Mouse (Mus musculus) forebrain, embryonic 15.5 days (tissue): ENCODE measurements around the gene Rcan3. TPM values are rescaled to one million over a fixed set of nuclear protein-coding genes. Genes with fewer than 3 reads are reported as not detected.
A peak's percentile ranks its signal among the peaks of the same experiment; 100 is the strongest.

ENCODE experiments used
- ATAC-seq: fragments of 200-750 bp; cut with Nextera tagmentation; replicated peaks from 2 replicates; pipeline ENCODE4 v1.8.0; 2017; ENCODE audit warnings: mild to moderate bottlenecking, moderate TSS enrichment, moderate library complexity
- H3K27ac ChIP-seq: fragments of 300-500 bp; sonication (generic); replicated peaks from 2 replicates; pipeline ENCODE4 v1.5.1; 2015; ENCODE audit warnings: mild to moderate bottlenecking, inconsistent platforms
- H3K27me3 ChIP-seq: fragments of 300-500 bp; sonication (generic); 2 replicates; pipeline ENCODE4 v1.6.1; 2015; ENCODE audit warnings: inconsistent platforms
- H3K36me3 ChIP-seq: fragments of 300-500 bp; sonication (generic); 2 replicates; pipeline ENCODE4 v1.6.1; 2015; ENCODE audit warnings: mild to moderate bottlenecking, inconsistent platforms
- H3K4me1 ChIP-seq: fragments of 300-500 bp; sonication (generic); 2 replicates; pipeline ENCODE4 v1.6.1; 2015; ENCODE audit warnings: inconsistent platforms
- H3K4me2 ChIP-seq: fragments of 300-500 bp; sonication (generic); replicated peaks from 2 replicates; pipeline ENCODE4 v1.6.1; 2015; ENCODE audit warnings: mild to moderate bottlenecking, inconsistent platforms
- H3K4me3 ChIP-seq: fragments of 300-500 bp; sonication (generic); 2 replicates; pipeline ENCODE4 v1.5.1; 2015; ENCODE audit warnings: mild to moderate bottlenecking, inconsistent platforms
- H3K9ac ChIP-seq: fragments of 300-500 bp; sonication (generic); replicated peaks from 2 replicates; pipeline ENCODE4 v1.6.1; 2015; ENCODE audit warnings: mild to moderate bottlenecking, inconsistent platforms
- H3K9me3 ChIP-seq: fragments of 300-500 bp; sonication (generic); 2 replicates; pipeline ENCODE4 v1.6.1; 2016; ENCODE audit warnings: inconsistent platforms
- WGBS: fragments of 180-500 bp; shearing (Covaris S2); methylation state at CpG from one replicate; pipeline ENCODE4 v1.1.7; 2015; ENCODE audit warnings: mixed read lengths; 5-methylcytosine and 5-hydroxymethylcytosine counted together
- polyA plus RNA-seq: library from polyadenylated mRNA; unstranded; fragments of >200 nt; fragmentation: Nextera tagmentation; extraction: Ambion mirVana; gene quantifications from 2 replicates; pipeline ENCODE4 v1.2.1, GENCODE M21; 2015

The Rcan3 gene
- polyA plus RNA-seq, 1 experiment from 2014 or later, result 27.4 TPM

GRCm38 (mm10) chr4:135406180-135406579, 27.5 kb downstream of the Rcan3 start:
- Histone ChIP-seq H3K4me2 (no peak overlapping the region), H3K4me3 (no peak overlapping the region), H3K27me3 (no peaks in the 10 kb centered on the region), H3K36me3 (no peaks in the 10 kb centered on the region), H3K9ac (no peak overlapping the region), H3K27ac (no peak overlapping the region), H3K4me1 (no peaks in the 10 kb centered on the region), H3K9me3 (no peaks in the 10 kb centered on the region)
- ATAC-seq, result no peak
- WGBS, result 29% methylated on average over 5 of the region's 5 CpGs

GRCm38 (mm10) chr4:135404916-135405315, 28.7 kb downstream of the Rcan3 start:
- no peak overlapping the region for H3K4me3 ChIP-seq
- WGBS, result 91% methylated on average over 2 of the region's 2 CpGs
- no peak for ATAC-seq

GRCm38 (mm10) chr4:135404048-135404447, 29.6 kb downstream of the Rcan3 start:
- Histone ChIP-seq H3K4me2 (no peak overlapping the region), H3K4me1 (no peaks in the 10 kb centered on the region), H3K27me3 (peaks cover 6% of the 10 kb centered on the region; the same call in 1 of the 2 replicates), H3K9me3 (no peaks in the 10 kb centered on the region), H3K36me3 (no peaks in the 10 kb centered on the region), H3K9ac (no peak overlapping the region), H3K4me3 (no peak overlapping the region), H3K27ac (no peak overlapping the region)
- ATAC-seq, result no peak
- 82% methylated on average over 10 of the region's 10 CpGs for WGBS

More at GRCm38 (mm10) chr4:135404916-135405315, 28.7 kb downstream of the Rcan3 start:
- no peaks in the 10 kb centered on the region for H3K9me3 ChIP-seq
- no peaks in the 10 kb centered on the region for H3K36me3 ChIP-seq
- H3K27ac ChIP-seq, result no peak overlapping the region
- H3K4me2 ChIP-seq, result no peak overlapping the region
- no peaks in the 10 kb centered on the region for H3K27me3 ChIP-seq
- no peaks in the 10 kb centered on the region for H3K4me1 ChIP-seq
- no peak overlapping the region for H3K9ac ChIP-seq

- ATAC-seq, result no peak
- Histone ChIP-seq H3K4me3 (no peak overlapping the region), H3K4me2 (no peak overlapping the region), H3K27ac (no peak overlapping the region), H3K4me1 (peaks cover 9% of the 10 kb centered on the region), H3K9me3 (no peaks in the 10 kb centered on the region), H3K36me3 (no peaks in the 10 kb centered on the region), H3K27me3 (peaks cover 22% of the 10 kb centered on the region), H3K9ac (no peak overlapping the region)
- WGBS, result 12% methylated on average over 7 of the region's 7 CpGs
Measured at GRCm38 (mm10) chr4:135401881-135402280, 31.8 kb downstream of the Rcan3 start.

- no peak for ATAC-seq
- H3K36me3 ChIP-seq, result no peaks in the 10 kb centered on the region
- peak within 1 kb of the TSS; percentile 29 for H3K4me3 ChIP-seq
- WGBS, result under 1% methylated on average over 28 of the region's 29 CpGs
- H3K4me1 ChIP-seq, result peaks cover 9% of the 10 kb centered on the region
- no peak within 1 kb of the TSS for H3K9ac ChIP-seq
- H3K27ac ChIP-seq, result no peak within 1 kb of the TSS
- H3K4me2 ChIP-seq, result peak within 1 kb of the TSS; percentile 47
- H3K27me3 ChIP-seq, result peaks cover 32% of the 10 kb centered on the region
- H3K9me3 ChIP-seq, result no peaks in the 10 kb centered on the region
Measured at GRCm38 (mm10) chr4:135397991-135398390, 35.7 kb downstream of the Rcan3 start, which contains the start of gene Ncmap. Gene Ncmap, minus strand, starts transcription at chr4:135398227.

- peak overlapping the region; percentile 47 for H3K4me2 ChIP-seq
- H3K4me3 ChIP-seq, result peak overlapping the region; percentile 29
- H3K9me3 ChIP-seq, result no peaks in the 10 kb centered on the region
- H3K27me3 ChIP-seq, result peaks cover 32% of the 10 kb centered on the region
- no peak overlapping the region for H3K9ac ChIP-seq
- WGBS, result 4% methylated on average over 16 of the region's 16 CpGs
- H3K36me3 ChIP-seq, result no peaks in the 10 kb centered on the region
- peaks cover 9% of the 10 kb centered on the region for H3K4me1 ChIP-seq
- H3K27ac ChIP-seq, result no peak overlapping the region
- ATAC-seq, result no peak
Measured at GRCm38 (mm10) chr4:135397551-135397950, 36.1 kb downstream of the Rcan3 start.

GRCm38 (mm10) chr4:135396303-135396702, 37.4 kb downstream of the Rcan3 start:
- Histone ChIP-seq H3K9ac (no peak overlapping the region), H3K27ac (no peak overlapping the region), H3K4me3 (no peak overlapping the region), H3K9me3 (no peaks in the 10 kb centered on the region), H3K36me3 (no peaks in the 10 kb centered on the region), H3K4me1 (peaks cover 9% of the 10 kb centered on the region), H3K27me3 (peaks cover 32% of the 10 kb centered on the region), H3K4me2 (no peak overlapping the region)
- WGBS, result 93% methylated on average over 5 of the region's 5 CpGs
- no peak for ATAC-seq

GRCm38 (mm10) chr4:135395375-135395774, 38.3 kb downstream of the Rcan3 start:
- no peak overlapping the region for H3K4me3 ChIP-seq
- H3K9ac ChIP-seq, result no peak overlapping the region
- no peaks in the 10 kb centered on the region for H3K9me3 ChIP-seq
- peaks cover 9% of the 10 kb centered on the region for H3K4me1 ChIP-seq
- 88% methylated on average over 4 of the region's 4 CpGs for WGBS
- H3K27ac ChIP-seq, result no peak overlapping the region
- H3K27me3 ChIP-seq, result peaks cover 32% of the 10 kb centered on the region
- no peak for ATAC-seq
- no peak overlapping the region for H3K4me2 ChIP-seq
- H3K36me3 ChIP-seq, result no peaks in the 10 kb centered on the region

- Histone ChIP-seq H3K27me3 (peaks cover 32% of the 10 kb centered on the region), H3K9ac (no peak overlapping the region), H3K4me2 (no peak overlapping the region), H3K4me3 (no peak overlapping the region), H3K4me1 (peaks cover 9% of the 10 kb centered on the region), H3K27ac (no peak overlapping the region), H3K36me3 (no peaks in the 10 kb centered on the region), H3K9me3 (no peaks in the 10 kb centered on the region)
- no peak for ATAC-seq
- 77% methylated on average over 7 of the region's 7 CpGs for WGBS
Measured at GRCm38 (mm10) chr4:135394666-135395065, 39.0 kb downstream of the Rcan3 start.

GRCm38 (mm10) chr4:135393381-135393780, 40.3 kb downstream of the Rcan3 start:
- H3K4me1 ChIP-seq, result peaks cover 8% of the 10 kb centered on the region
- H3K9ac ChIP-seq, result no peak overlapping the region
- ATAC-seq, result no peak
- no peak overlapping the region for H3K27ac ChIP-seq
- no peaks in the 10 kb centered on the region for H3K36me3 ChIP-seq
- H3K4me2 ChIP-seq, result no peak overlapping the region
- H3K9me3 ChIP-seq, result no peaks in the 10 kb centered on the region
- H3K27me3 ChIP-seq, result peaks cover 20% of the 10 kb centered on the region
- no peak overlapping the region for H3K4me3 ChIP-seq
- 79% methylated on average over 6 of the region's 6 CpGs for WGBS

- Histone ChIP-seq H3K4me1 (peaks cover 2% of the 10 kb centered on the region), H3K27ac (no peak overlapping the region), H3K36me3 (no peaks in the 10 kb centered on the region), H3K27me3 (peaks cover 14% of the 10 kb centered on the region), H3K4me3 (no peak overlapping the region), H3K4me2 (no peak overlapping the region), H3K9ac (no peak overlapping the region), H3K9me3 (no peaks in the 10 kb centered on the region)
- ATAC-seq, result no peak
- WGBS, result 85% methylated on average over 3 of the region's 3 CpGs
Measured at GRCm38 (mm10) chr4:135392801-135393200, 40.9 kb downstream of the Rcan3 start.

GRCm38 (mm10) chr4:135391014-135391413, 42.6 kb downstream of the Rcan3 start:
- Histone ChIP-seq H3K9me3 (no peaks in the 10 kb centered on the region), H3K4me2 (no peak overlapping the region), H3K4me3 (no peak overlapping the region), H3K4me1 (no peaks in the 10 kb centered on the region), H3K36me3 (no peaks in the 10 kb centered on the region), H3K27ac (no peak overlapping the region), H3K27me3 (peaks cover 1% of the 10 kb centered on the region; the same call in 1 of the 2 replicates), H3K9ac (no peak overlapping the region)
- ATAC-seq, result no peak
- WGBS, result 62% methylated on average over 6 of the region's 6 CpGs

GRCm38 (mm10) chr4:135385614-135386013, 48.0 kb downstream of the Rcan3 start:
- H3K36me3 ChIP-seq, result no peaks in the 10 kb centered on the region
- 0 out of 2 replicates have a peak, but pooled peaks cover 3% of the 10 kb centered on the region for H3K27me3 ChIP-seq
- no peaks in the 10 kb centered on the region for H3K4me1 ChIP-seq
- H3K9ac ChIP-seq, result no peak overlapping the region
- H3K4me2 ChIP-seq, result no peak overlapping the region
- no peak overlapping the region for H3K27ac ChIP-seq
- 37% methylated on average over 10 of the region's 10 CpGs for WGBS
- H3K4me3 ChIP-seq, result no peak overlapping the region
- no peak for ATAC-seq
- no peaks in the 10 kb centered on the region for H3K9me3 ChIP-seq
